Mouse (Mus musculus) megakaryocyte, embryonic 14.5 days (primary cell): Measurements from ENCODE around the gene Ier3.
"Not testable (repeated sequence)": the region's sequence is repeated elsewhere in the genome, so short reads cannot be mapped to it uniquely, and the experiment has no call there.

Experiments
- FLI1 ChIP-seq: IDR thresholded peaks from 2 replicates; pipeline ENCODE4 v1.6.1; 2012; ENCODE audit warnings: low read length, inconsistent platforms, mixed read lengths
- GATA1 ChIP-seq: IDR thresholded peaks from 3 replicates; pipeline ENCODE4 v1.6.1; 2012; ENCODE audit warnings: mixed read lengths, low read length, inconsistent platforms, borderline replicate concordance

- not testable (repeated sequence) for TF ChIP-seq GATA1, FLI1
Measured at GRCm38 (mm10) chr17:35839002-35839401, 17.5 kb downstream of the Ier3 start.
